Mouse (Mus musculus): ENCODE data around the gene Tmc5.

The Tmc5 gene

DNA sequence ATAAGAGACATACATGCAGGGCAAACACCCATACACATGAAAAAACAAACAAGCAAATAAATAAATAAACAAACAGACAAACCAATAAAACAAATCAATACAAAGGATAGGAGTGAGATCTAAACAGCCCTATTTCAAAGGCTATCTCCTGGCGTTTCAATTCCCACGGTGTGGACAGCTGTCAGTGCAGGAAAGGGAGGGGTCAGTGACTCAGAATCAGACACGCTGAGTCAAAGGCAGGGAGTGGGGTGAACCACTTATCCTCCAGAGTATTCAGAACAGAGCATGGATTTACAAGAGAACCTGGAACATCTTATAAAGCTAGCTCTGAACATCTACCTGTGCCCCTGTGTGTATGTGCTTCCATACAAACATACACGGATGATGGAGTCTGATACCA, 100.1 kb downstream of the Tmc5 start:
- DNase-seq (ENCODE audit: low spot score), result no peak

DNA sequence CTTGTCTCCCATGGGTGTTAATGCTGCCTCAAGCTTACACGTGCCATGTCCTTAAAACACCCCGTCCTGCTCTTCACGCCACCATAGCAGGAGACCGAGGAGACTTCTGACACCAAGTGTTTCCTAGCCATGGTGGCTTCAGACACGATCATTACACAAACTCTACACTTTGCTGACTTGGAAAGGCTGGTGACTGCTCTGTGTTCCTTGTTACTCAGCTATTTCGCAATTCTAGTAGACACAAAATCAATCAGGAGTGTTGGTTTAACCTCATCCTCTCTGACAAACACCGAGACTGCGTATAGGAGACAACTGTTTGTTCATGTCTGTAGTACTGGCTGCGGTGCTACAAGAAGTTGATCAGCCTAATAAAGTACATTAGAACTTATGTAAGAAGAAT, 101.8 kb downstream of the Tmc5 start:
- no peak for DNase-seq (ENCODE audit: low spot score)

DNA sequence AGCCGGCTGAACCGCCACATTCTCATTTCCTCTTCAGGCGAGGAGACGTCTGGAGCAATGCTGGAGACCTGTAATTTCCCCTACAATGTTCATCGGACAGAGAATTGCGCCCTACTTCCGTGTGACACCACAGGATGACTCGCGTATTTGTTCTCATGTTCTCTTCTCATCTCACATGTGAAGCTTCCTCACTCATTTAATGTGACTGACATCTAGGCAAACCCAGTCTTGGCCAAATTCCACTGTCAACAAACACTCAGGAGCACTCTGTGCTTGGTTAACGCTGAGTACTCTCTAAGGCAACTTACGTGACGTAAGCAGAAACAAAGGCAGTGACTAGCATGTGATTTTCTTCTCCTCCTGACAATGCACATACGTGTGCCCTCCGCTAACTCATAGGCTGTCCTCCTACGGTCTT, 106.1 kb downstream of the Tmc5 start:
- DNase-seq (ENCODE audit: low spot score), result no peak

DNA sequence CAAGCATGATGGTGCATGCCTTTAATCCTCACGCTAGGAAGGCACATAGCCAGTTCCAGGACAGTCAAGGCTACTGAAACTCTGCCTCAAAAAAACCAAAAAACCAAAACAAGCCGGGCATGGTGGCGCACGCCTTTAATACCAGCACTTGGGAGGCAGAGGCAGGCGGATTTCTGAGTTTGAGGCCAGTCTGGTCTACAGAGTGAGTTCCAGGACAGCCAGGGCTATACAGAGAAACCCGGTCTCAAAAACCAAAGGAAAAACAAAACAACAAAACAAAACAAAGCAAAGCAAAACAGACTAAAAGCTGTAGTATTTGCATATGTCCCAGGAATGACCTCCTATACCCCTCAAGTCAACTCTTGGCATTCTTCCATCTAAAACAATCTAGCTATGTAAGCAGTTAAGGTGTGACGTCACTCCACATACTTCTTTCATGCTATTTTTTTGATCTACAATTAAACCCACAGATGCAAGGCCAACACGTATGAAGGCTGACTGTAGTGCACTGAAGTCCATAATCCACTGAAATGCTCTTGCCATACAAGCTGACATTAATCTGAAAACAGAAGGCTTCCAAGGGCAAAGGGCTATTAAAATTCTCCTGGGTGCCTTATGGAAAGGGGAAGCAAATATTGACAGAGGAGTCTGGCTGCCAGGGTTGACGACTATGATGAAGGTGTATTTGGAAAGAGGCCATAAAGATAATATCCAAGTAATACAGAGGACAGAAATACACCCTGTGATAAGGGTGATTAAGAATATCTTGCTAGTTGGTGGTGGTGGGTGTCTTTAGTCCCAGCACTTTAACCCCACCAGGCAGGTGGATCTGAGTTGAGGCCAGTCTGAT, 107.1 kb downstream of the Tmc5 start:
- DNase-seq (ENCODE audit: low spot score), result no peak

DNA sequence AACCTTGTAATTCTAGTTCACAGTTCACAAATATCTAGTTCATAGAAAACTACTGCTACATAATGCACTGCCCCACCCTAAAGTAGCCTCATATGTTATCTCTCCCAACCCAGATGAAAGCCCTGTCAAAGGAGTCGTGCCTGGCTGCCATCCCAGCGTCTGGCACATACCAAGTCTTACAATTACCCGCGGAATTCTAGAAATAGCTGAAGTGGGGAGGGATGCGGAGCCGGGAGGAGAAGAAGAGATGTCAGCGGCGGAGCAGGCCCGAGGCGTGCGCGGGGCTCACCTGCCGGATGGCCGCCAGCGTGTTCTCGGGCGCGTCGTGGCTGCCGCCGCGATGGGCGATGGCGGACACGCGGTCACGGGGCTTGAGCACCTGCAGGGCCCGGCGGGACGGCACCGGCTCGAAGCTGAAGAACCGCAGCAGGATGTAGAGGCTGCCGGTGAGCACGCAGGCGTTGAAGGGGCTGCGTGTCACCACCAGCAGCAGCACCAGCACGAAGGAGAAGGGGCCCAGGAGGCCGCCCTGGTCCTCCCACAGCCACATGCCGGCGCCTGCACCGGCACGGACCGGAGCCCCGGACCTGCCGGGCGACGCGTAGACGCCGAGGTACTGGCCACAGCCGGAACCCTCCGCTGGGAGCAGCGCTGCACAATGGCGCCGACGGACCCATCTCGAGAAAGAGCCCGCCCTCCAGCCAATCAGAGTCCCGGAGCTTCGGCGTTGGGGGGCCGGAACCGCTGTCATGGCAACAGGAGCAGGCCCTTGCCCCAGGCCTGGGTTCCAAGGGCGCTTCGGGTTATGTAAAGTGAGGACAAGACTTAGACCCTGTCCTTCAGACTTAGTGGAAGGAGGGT, 108.2 kb downstream of the Tmc5 start, which contains the start of gene Gde1:
Gene Gde1, minus strand, starts transcription at position 678 of the 861 bp plus-strand sequence.
- peak; percentile 96 for DNase-seq (ENCODE audit: low spot score)

DNA sequence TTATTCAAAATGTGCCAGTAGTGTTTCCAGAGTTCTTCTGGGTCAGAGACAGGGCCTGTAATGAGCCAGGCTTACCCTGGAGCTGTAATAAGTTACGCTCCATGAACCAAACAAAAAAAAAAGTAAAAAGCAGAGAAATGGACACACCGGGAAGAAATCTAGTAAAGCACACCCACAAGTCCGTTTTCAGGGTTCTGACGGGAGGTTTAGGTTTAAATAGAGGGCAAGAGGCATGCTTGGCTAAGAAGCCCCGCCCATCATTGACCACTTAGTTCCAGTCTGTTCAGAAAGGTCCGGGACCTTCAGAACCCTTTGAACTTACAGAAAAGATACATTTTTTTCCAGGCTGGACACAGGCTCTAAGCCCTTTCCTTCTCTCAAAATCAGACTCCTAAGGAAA, 109.0 kb downstream of the Tmc5 start:
- no peak for DNase-seq (ENCODE audit: low spot score)

DNA sequence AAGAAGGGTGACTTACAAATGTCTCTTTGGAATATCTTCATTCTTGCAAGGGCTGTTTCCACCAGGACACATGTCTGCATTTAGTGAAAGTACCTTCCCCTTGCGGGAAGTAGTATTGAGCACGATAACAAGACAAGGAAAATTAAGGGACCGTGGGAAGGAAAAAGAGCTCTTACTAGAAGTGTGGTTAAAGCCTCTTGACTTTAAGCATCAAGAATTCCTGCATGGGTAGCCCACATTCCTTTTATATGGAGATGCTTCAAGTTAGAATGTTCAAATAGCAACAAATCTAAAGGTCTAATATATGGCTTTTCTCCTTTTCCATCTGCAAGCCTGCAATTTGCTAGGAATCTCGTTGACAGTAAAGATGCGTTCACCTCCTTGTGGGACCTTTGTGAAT, 109.4 kb downstream of the Tmc5 start:
- DNase-seq (ENCODE audit: low spot score), result no peak

DNA sequence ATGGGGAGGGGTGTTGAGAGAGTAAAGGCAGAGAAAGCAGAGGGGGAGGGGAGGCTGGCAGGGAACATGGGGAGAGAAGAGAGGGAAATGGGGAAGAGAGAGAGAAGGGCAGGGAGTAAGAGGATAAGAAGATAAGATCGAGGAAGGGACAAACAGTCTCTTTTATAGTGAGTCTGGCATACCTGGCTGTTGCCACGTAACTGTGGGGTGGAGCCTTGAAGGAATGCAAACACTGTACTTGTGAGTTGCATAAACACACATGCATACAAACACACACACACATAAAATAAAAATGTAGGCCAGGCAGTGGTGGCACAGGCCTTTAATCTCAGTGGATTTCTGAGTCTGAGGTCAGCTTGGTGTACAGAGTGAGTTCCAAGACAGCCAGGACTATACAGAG, 110.1 kb downstream of the Tmc5 start:
- DNase-seq (ENCODE audit: low spot score), result no peak

DNA sequence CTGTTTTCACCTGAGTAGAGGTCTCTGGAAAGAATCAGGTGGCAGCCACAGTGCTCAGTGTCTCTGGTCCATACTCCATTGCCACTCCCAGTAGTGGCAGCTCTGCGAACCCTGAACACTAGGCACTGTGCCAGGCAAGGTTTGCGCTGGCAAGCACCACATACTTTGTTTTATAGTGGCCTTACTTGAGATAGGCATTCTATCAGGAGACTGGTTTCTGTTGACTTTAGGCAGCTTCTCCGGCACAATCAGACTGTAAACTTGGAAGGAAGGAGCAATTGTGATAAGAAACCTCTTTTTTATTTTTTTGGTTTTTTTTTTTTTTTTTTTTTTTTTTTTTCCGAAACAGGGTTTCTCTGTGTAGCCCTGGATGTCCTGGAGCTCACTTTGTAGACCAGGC, 110.9 kb downstream of the Tmc5 start:
- DNase-seq (ENCODE audit: low spot score), result no peak

DNA sequence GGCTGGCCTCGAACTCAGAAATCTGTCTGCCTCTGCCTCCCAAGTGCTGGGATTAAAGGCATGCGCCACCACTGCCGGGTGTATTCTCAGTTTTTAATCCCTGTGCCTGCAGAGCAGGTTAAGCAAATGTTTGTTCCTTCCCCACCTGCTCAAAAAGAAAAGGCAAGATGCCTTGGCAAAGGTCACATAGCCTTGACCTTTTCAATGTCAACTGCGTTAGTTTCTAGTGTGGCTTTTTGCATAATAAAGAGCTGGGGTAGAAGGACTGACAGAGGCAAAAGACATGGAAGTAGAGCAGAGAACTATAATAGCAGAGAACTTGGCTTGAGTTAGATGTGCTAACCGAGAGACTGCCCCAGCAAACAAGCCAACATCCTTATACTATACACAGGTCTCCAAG, 113.7 kb downstream of the Tmc5 start:
- DNase-seq (ENCODE audit: low spot score), result no peak

DNA sequence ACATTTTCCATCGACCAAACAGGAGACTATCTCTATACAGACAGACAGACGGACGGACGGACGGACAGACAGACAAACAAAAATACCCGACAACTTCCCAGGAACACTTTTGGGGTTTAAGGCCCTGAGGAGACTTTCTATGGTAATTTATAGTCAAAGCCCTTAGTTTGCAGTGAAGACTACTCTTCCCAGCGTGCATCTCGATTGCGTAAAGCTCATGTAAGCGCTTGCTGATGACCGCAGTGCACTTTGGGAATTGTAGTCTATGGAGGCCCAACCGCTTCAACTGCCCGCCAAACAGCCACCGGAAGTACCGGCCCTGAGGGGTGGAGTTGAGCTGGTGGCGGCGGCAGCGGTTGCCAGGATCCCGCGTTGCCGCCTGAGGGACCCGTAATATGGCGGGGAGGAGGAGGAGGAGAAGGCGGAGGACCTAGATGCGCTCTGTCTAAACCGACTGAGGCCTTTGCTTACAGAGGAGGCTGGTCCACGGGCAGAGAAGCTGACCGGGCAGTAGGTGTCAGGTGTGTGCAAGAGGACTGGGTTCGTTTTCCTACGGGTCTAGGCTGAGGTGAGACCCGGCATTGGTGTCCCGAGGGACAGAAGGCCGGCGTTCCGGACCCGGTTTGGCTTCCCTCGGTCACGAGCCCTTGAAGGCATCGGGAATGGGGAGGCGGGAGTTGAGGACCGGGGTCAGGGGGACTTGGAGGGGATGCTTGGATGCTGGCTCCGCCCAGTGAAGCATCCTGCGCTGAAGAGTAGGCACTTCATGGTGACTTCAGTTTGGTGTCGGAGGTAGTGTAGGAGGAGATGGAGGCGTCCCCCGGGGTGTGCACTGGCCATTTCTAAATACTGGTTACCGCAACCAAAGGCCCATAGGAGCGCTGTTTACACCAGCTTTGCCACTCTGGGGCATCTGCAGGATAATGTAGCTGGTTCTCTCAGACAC, 115.4 kb downstream of the Tmc5 start, which contains the start of gene Ccp110:
Gene Ccp110, plus strand, starts transcription at position 325 of the 946 bp plus-strand sequence.
- peak; percentile 97 for DNase-seq (ENCODE audit: low spot score)

DNA sequence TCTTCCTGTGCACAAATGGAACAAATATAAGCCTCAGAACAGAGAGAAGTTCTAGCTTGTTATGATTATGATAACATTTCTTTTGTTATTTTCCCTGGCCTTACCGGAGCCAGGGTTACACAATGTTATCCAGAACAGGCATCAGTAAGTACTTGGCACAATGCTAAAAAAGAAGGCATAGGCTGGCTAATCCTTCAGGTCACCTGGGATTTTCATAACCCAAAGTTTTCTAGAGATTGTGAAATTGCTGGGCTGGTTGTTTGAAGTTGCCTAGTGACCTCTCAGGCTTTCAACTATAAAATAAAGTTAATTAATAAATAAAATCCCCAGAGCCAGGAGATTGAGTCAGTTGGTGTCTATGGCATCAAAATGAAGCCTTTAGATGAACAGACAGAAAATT, 117.8 kb downstream of the Tmc5 start:
- DNase-seq (ENCODE audit: low spot score), result no peak

DNA sequence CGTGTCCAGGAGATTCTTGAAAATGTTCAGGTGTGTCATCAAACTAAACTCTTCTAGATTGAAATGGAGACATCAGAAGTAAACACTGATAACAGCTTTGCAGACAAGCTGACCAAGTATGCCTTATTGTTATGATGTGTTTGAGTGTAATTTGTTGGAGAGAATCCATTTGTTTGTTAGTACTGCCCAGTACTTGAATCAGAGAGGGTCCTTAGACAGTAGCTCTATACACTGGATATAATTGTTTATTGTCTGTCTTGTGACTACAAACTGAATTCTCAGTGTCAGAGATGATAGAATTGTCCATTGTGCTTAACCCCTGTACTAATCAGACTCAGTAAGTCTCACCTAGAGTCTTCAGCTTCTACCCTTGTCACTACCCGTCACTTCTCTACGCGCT, 121.0 kb downstream of the Tmc5 start:
- DNase-seq (ENCODE audit: low spot score), result no peak

DNA sequence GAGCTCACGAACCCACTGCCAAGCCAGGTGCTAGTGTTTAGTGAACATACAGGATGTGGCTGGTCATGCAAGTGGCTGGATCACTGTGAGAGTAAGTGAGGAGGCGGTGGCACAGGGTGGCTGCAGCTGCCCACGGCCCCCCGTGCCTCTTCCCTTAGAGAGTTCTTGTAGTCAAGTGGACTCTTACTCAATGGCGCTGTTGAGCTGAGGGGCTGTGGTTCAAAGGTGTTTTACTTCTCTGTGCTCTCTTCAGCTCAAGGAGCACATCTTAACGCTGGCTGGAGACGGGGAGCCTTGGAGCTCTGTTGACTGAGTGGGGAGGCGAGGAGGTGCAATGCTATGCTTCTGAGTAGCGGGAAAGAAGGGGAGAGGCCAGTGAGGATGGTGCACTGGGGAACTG, 126.8 kb downstream of the Tmc5 start:
- no peak for DNase-seq (ENCODE audit: low spot score)

Measured in testis, postnatal 14 days (tissue).